Mouse (Mus musculus): ENCODE measurements around the gene Lim2. TPM values are rescaled to one million over a fixed set of nuclear protein-coding genes. Genes with fewer than 3 reads are reported as not detected.

Gene Lim2
- total RNA-seq (2023): not detected in 2 replicates

GRCm38 (mm10) chr7:43427406-43427805 lies at the start of gene Lim2:
TSS of gene Lim2 (plus strand) at chr7:43427670.

GRCm38 (mm10) chr7:43408131-43408553 lies 19.3 kb upstream of the Lim2 start, which contains the start of gene Siglecg:
TSS of gene Siglecg (plus strand) at chr7:43408204.

GRCm38 (mm10) chr7:43436341-43437255 lies 9.1 kb downstream of the Lim2 start, which contains the start of gene Nkg7:
TSS of gene Nkg7 (plus strand) at chr7:43437073.

GRCm38 (mm10) chr7:43440482-43440881 lies 13.0 kb downstream of the Lim2 start, which contains the start of gene Cldnd2:
TSS of gene Cldnd2 (plus strand) at chr7:43440782.

GRCm38 (mm10) chr7:43443917-43444293 lies 16.4 kb downstream of the Lim2 start, which contains the start of the genes Etfb and Gm45233:
TSS of gene Etfb (plus strand) at chr7:43444083.
TSS of gene Gm45233 (plus strand) at chr7:43444128.

GRCm38 (mm10) chr7:43462851-43463250 lies 35.4 kb downstream of the Lim2 start, which contains the start of gene Vsig10l:
TSS of gene Vsig10l (plus strand) at chr7:43463151.

Other genes with a start within 250 kb of the Lim2 start
- gene Zfp715, start 114.4 kb upstream of the Lim2 start, total RNA-seq (2023): 18.1 and 26.7 TPM in 2 replicates
- gene Siglecf, start 76.3 kb upstream of the Lim2 start, total RNA-seq (2023): 9.6 and 11.8 TPM in 2 replicates
- gene Siglecg, start 19.5 kb upstream of the Lim2 start, total RNA-seq (2023): 61.1 and 72.3 TPM in 2 replicates
- 18.8 and 33.1 TPM in 2 replicates for gene Nkg7, start 9.4 kb downstream of the Lim2 start, total RNA-seq (2023)
- gene Cldnd2, start 13.1 kb downstream of the Lim2 start, total RNA-seq (2023): not detected in 2 replicates
- 51.2 and 76.8 TPM in 2 replicates for gene Etfb, start 16.4 kb downstream of the Lim2 start, total RNA-seq (2023)
- gene Gm45233, start 16.5 kb downstream of the Lim2 start, total RNA-seq (2023): not detected in 2 replicates
- gene Vsig10l, start 35.5 kb downstream of the Lim2 start, total RNA-seq (2023): 9.9 and 11.4 TPM in 2 replicates
- not detected in 2 replicates for gene Iglon5, start 62.4 kb downstream of the Lim2 start, total RNA-seq (2023)
- gene 4931406B18Rik, start 78.3 kb downstream of the Lim2 start, total RNA-seq (2023): 0.98 TPM in 1 of 2 replicates, not detected in the other
- 529 and 701 TPM in 2 replicates for gene Cd33, start 116.8 kb downstream of the Lim2 start, total RNA-seq (2023)
- 3.1 and 3.6 TPM in 2 replicates for gene Zfp658, start 134.6 kb downstream of the Lim2 start, total RNA-seq (2023)
- 11.0 and 12.6 TPM in 2 replicates for gene Zfp719, start 151.9 kb downstream of the Lim2 start, total RNA-seq (2023)
- gene Zfp819, start 179.5 kb downstream of the Lim2 start, total RNA-seq (2023): 0.41 and 0.63 TPM in 2 replicates
- gene Ceacam18, start 207.0 kb downstream of the Lim2 start, total RNA-seq (2023): not detected in 2 replicates
- 153 and 158 TPM in 2 replicates for gene Siglece, start 232.5 kb downstream of the Lim2 start, total RNA-seq (2023)
- gene Ctu1, start 244.3 kb downstream of the Lim2 start, total RNA-seq (2023): 2.6 and 3.2 TPM in 2 replicates

Measured in neutrophil, adult 65 days (primary cell).